Mouse (Mus musculus): ENCODE measurements around the gene Vac14. TPM values are rescaled to one million over a fixed set of nuclear protein-coding genes. Genes with fewer than 3 reads are reported as not detected.

The Vac14 gene
- polyA plus RNA-seq, 2 experiments from 2014 or later, result 6.6 to 7.6 TPM

DNA sequence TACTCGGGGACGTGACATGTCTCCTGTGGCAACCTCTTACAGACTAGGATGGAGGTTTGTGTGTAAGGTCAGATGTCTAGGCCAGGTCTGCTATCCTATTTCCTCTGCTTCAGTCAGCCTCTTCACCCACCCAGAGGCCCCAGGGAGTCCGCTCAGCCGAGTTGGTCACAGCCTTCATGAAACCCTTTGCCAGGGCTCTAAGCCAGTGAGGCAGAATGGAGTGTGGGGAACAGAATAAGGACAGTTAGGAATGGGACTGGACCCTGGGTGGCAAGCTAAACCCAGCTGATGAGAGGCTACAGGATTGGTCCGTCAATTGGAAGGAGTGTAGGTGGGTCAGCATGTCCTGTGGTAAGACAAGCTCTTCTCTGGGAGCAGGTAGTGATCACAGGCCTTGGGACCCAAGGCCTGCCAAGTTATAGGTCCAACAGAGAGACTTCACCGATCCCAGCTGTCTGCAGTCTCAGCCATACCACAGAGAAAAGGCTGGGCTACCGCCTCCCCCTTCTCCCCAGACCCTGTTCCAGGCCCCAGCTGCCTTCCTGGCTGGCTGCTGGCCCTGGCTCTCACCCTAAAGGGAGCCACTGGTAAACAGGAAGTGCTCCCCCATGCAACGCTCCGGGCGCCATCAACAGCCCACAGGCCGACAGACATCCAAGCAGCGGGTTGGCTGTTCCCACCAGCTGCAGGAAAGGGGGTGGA lies 100.7 kb downstream of the Vac14 start:
- ATAC-seq, result no peak

DNA sequence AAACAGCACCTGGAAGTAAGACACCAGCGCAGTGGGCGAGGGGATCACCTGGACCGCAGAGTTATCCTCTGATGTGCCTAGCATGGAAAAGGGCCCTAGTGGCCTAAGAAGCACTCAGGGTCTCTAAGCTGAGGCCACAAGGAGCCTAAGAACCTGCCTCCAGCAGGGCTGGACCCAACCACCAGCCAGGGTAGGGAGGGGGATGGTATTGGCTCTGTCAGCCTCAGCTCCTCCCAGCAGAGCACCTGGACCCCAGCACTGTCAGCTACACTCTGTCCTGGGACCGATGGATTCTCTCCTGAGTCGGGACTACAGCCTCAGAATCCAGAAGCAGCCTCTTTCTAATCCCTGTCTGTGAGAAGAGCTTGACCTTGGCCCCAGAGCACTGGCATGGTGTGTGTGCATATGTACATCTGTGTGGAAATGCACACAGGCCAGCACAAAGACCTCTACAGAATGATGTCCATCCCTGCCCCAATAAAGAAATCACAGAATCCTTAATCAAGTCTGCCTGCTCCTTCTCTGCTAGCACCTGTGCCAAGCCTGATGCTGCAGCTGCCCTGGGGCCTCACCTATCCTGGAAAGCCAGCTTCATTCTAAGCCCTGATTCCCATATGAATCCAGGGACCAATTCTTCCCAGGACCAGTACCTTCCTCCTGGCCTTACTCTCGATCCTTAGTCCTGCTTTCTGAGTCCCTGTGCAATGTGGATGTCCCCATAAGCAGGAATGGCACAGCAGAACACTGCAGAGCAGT lies 101.7 kb downstream of the Vac14 start:
- ATAC-seq, result no peak

DNA sequence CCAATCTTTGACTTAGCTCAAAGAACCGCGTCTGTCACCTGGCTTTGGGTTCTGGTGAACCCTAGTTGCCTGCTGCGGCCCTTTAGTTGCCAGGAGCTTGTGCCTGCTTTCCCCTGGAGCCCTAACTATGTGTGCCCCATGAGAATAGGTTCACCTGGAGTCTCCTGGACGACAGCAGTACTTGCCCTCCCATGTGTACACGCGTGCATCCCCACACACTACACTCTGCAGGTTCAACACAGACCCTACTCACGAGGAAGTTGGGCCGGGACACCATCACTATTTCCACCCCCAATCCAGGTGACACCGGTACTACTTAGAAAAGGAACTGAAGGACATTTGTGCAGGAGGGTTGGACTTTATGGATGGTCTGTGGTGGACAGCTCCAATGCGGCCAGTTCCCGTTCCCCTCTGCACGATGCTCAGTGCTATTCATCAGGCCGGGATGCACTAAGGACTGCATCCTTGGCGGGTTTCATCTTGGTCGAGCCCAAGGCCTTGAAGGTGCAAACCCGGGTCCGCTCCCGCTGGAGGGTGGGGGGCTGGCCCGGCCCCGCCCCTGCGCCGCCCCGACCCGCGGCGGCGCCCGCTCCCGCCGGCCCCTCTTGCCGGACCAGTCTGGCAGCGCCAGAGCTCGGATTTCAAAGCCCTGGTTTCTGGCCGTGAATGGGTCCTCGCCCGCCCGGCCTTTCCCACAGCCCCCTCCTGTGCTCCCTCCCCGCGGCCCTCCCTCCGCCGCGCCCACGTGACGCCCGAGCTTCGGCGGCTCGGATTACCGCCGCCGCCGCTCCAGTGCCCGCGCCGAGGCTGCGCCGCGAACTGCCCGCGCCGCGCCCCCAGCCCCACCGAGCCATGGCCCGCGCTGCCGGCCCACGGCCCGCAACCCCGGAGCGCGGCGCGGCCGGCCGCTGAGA lies 102.6 kb downstream of the Vac14 start, which contains the start of gene Mtss1l:
Gene Mtss1l (plus strand): TSS at position 792 of the 914 bp plus-strand sequence.
- no peak for ATAC-seq

DNA sequence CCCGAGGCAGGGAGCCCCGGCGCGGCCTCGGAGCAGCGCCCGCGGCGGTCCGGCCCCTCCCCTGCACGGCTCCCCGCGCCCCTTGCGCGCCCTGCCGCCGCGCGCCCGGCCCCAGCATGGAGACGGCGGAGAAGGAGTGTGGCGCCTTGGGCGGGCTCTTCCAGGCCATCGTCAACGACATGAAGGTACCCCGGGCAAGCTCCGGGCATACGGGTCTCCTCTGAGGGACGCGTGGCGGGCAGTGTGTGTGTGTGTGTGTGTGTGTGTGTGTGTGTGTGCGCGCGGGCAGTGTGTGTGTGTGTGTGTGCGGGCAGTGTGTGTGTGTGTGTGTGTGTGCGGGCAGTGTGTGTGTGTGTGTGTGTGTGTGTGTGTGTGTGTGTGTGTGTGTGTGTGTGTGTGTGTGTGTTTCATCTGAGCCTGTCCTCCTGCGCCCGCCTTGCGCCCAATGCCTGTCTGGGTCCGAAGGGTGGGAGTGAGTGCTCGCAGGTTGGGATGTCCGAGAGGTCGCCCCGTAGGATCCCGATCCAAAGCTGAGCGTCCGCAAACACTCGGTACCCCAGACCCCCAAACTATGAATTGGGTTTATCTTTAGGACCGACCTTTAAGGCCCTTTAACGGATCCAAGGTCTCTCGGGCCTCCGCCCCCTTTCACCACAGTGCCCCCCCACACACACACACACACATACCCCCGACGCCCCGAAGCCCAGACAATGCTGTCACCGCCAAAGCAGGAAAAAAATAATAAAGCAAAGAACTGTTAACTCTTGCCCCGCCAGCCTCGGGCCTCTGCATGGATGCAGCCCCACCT lies 103.4 kb downstream of the Vac14 start:
- ATAC-seq, result no peak

DNA sequence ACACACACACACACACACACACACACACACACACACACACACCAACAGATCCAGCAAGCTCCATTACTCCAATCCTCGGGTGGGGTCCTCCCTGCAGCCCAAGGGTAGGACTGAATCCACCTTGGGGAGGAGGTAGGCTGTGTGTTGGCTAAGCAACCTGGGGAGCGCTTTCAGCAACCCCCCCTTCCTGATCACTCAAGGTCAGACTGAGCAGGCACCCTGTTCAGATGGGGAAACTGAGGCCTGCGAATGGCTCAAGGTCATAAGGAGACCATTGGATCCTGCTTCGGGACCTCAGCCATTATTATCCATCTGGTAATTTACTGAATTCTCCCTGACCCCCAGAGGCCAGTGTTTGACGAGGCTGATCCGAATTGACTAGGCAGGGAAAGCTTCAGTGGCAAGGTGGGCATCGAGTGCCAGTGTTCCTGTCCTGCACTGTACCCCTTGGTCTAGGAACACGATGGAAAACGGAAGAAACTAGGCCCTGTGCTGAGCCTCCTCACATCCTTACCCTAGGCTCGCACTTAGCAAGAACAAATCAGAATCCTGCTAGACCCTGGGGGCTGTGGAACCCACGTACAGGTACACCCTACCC lies 104.1 kb downstream of the Vac14 start:
- ATAC-seq, result no peak

DNA sequence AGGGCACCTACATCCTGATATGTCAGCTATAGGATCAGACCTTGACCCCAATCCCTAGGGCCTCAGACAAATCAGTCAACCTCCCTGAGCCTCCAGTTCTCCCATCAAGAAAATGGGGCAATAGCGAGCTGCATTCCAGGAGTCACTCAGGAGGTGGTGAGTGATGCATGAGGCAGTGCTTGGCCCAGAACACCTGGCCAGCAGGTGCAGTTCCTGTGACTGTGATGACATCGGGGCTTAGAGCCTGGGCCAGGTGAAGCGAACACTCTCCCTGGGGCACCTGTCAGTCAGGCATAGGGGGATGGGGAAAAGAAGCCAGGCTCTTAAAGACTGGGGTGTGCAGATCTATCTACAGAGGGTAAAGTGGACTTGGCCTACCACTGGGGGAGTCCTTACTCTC lies 106.1 kb downstream of the Vac14 start:
- ATAC-seq, result no peak

DNA sequence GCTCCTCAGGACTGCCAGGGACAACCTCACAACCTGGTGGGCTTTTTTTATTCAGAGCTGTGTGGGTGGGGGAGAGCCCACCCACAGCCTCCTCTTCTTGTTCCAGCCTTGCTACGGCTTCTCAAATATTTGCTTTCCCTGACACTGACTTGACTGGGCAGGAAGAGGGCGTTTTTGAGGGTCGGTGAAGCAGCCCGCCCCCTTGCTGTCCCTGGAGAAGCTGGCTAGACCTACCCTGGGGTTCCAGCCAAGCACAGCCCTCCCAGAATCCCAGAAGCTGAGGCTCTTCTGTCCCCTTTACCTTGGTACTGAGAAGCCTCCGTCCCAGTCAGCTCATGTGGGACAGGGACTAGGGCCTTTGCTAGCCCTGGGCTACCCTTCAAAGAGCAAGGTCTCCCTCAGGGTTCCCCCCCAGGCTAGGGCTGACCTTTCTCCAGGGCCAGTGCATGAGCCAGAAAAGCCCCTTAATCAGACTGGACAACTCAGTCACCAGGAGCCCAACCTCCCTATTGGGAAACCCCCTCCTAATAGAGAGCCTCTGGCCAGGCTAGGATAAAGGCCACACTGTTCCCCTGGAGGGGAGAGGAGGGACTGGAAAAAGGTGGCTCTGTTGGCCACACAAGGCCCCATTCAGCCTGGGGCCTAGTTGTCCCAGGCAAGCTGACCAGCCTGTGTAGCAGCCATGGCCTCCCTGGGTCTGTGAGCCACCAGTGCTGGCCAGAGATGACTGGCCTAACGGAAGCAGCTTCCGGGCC lies 106.9 kb downstream of the Vac14 start:
- no peak for ATAC-seq

DNA sequence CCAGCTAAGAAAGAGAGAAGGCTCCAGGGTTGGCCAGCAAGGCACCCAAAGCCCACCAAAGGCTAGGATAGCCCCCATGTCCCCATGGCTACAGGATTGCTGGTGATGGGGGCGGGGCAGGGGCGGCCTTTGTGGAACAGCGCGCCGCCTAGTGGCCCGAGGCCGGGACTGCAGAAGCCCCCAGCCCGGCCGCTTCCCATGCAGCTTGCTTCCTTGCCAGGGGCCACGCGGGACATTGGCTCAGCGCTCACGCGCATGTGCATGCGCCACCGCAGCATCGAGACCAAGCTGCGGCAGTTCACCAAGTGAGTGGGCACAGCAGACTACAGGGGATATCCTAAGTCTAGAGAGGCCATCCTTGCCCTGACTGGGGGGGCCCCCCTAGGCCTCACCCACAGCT lies 108.5 kb downstream of the Vac14 start:
- no peak for ATAC-seq

DNA sequence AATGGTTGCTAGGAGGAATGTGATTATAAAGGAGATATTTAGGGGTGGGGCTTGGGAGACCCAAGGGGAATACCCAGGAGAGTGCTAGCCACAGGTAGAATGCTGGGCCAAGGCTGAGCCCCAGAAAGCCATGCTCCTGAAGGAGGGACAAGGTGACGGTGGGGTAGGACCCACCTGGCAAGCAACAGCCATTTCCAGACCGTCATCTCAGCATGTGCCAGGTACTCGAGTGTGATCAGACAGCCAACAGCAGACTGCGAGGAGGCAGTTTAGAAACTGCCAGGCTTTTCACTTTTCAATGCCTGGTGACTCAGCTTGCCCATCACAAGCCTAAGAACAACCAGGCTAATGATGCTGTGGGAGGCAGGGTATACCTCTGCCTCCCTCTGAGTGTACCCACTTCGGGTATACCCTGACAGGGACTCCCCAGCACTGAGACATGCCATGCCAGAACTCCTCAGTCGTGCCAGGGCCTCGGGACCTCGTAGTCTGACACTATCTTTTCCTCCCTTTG lies 113.0 kb downstream of the Vac14 start:
- ATAC-seq, result no peak

DNA sequence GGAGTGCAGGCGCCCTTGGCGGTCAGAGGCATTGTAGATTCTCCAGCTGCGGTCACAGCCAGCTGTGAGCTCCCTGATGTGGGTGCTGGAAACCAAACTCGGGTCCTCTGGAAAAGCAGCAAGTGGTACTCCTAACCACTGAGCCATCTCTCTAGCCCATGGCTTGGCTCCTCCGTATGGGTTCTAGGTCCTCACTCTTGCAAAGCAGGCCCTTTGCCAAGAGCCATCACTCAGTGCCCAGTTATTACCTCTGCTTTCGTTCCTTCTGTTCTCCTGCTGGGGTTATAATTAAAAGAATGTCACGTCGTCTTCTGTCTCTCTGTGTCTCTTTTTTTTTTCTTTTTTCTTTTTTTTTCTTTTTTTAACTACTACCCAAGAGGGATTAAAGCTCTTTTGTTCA lies 114.7 kb downstream of the Vac14 start:
- no peak for ATAC-seq

DNA sequence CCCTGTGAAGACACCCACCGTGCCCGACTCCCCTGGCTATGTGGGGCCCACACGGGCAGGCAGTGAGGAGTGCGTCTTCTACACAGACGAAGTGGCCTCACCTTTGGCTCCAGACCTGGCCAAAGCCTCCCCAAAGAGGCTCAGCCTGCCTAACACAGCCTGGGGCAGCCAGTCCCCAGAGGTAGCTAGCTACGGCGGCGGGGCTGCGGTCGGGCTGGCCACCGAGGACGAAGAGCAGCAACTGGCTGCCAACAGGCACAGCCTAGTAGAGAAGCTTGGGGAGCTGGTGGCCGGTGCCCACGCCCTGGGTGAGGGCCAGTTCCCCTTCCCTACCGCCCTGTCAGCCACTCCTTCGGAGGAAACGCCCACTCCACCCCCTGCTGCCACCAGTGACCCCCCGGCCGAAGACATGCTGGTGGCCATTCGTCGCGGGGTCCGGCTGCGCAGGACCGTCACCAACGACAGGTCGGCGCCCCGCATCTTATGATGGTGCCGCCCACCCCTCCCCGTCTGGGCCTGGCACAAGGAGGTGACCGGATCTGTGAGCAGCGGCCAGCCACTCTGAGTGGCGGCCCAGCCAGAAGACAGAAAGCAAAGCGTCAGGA lies 120.3 kb downstream of the Vac14 start:
- no peak for ATAC-seq

DNA sequence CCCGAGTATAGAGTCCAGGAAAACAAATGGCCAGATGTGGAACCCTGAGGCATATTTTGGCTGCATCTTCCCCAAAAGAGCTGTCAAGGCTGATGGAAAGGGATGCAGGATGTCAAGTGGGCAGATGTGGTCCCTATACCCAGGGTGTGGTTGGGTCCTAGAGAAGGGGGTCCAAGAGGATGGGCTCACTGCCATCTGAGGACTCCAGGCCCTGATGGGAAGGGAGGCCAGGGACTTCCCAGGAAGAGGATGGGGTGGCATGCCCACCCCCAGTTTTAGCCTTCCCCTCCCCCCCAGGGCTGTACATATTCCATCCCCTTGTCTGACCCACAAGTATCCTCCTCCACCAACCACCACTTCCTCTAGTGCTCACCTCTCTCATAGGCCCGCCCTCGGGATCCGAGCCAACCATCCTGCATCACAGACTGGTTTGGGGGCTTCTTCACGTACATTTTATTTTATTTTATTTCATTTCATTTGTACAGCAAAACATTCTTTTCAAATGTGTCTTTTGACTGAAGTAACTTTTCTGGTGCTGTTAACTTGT lies 122.3 kb downstream of the Vac14 start:
- ATAC-seq, result no peak

DNA sequence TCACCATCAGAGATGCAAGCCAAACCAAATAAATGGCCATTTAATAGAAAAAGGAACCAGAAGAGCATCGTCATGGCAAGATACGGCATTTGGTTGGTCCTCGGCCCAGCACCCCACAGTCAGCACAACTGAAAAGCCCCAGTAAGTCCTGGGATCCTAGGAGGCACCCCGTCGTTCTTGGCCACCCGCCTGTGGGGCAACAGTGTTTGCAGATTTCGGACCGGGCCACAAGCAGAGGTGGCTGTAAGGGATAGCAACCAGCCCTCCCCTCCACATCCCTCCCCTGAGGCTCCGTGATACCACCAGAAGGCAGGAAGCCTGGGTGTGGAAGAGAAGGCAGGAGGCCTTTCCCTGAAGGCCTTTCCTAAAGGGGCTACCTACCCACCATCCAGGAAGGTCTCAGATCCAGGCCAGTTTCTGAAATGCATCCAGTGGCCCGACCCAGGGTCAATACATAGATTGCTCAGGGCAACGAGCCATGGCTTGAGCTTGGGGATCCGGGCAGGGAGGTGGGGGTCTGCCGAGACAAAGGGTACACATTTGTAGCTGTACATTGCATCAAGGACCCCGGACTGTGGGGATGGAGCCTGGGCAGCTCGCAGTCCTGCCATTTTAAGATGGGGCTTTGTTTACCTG lies 123.5 kb downstream of the Vac14 start:
- no peak for ATAC-seq

DNA sequence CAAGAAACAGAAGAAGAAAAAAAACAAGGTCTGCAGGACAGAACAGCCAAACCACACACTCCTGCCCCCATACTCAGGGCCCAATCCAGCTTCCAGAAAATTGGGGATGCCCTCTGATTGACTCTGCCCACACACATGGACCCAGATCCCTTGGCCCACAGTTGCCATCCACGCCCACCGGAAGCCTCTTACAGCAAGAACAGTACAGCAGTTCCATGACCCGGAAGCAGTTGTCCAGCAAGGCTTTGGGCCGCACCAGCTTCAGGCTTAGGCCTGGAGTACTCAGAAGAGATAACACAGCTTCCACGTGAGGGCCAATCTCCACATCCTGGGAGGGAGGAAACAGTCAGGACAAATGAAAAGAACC lies 124.0 kb downstream of the Vac14 start:
- no peak for ATAC-seq

DNA sequence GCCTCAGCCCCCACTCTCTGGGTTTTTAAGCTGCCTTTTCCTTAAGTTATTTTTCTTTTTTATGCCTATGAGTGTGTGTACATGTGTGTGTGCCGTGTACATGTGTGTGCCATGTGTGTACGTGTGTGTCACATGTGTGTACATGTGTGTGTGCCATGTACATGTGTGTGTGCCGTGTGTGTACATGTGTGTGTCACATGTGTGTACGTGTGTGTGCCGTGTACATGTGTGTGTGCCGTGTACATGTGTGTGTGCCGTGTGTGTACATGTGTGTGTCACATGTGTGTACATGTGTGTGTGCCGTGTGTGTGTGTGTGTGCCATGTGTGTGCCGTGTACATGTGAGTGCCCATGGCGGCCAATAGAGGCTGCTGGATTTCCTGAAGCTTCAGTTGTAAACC lies 126.8 kb downstream of the Vac14 start:
- no peak for ATAC-seq

DNA sequence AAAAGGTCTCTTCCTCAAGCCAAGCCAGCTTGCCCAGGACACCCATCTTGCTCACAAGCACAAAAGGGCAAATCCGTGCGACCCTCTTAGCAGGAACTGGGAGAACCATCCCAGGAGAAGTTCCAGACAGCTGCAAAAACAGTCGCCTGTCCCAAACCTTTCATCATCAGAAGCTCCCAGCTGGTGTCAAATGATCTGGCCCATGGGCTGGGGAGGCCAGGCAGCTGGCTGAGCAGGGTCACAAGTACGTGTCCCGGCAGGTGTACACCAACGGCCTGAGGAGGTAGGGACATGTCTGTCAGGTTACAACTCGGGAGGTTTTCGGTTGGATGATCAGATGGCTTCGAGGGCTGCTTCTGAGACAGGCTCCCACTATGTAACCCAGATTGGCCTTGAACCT lies 128.3 kb downstream of the Vac14 start:
- no peak for ATAC-seq

DNA sequence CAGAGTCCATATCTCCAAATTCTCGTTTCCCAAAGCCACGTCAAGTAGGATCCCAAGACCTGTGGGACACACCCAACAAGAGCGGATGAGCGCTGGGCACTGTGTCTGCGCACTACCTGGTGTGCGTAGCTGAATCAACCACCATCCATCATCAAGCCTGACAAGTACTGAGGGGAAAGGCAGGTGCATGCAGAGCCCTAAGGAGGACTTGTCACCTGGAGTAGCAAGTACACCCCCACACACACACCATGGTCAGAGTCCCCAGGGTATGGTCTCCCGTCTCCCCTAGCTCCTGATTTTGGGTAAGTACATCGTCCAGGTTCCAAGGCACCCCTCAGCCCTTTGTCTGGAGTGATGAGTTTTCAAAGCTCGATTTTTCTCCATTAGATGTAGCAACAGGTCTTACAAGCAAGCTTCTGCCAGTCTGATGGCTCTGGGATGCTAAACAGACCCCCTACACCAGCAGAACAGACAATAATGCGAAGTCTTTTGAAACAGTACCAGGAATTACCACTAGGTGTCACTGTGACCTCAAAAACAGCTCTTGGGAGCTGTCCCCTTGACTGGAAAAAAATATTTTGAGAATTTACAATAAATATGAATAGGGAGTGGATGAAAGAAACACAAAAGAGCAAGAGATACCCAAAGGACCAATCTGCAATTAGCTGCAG lies 131.2 kb downstream of the Vac14 start:
- no peak for ATAC-seq

DNA sequence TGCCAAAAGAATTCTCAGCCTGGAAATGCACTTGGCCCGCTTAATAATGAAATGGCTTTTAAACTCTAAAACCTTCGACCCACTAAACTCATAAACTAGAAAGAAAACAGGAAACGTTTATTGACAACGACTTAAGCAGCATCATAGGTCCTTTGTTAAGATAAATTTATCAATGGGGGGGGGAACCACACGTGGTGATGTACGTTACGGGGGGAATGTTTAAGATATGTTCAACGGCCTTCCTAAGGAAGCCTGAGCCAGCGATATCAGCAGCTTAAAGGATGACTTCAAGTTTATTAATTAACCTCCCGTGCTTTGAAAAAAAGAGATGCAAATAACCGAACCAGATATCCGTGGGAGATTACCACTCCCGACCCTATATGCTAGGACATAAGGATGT lies 131.9 kb downstream of the Vac14 start:
- ATAC-seq, result no peak

DNA sequence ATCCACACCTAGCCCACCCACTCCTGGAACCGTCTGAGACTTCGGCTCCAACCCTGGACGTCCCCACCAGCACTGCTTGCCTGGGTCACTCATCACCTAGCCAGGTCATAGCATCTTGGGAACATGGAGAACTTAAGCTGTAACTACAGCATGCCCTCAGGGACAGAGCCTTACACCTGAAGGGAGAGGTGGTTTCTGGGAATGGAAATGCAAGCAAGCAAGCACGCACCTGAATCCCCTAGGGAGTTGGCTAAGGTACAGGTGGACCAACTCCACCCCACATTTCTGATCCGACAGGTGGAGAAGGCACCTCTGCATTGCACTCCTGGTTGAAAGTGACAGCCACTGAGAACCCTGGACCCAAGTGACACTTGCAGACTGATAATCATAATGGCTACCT lies 133.1 kb downstream of the Vac14 start:
- no peak for ATAC-seq

Data from activated CD4-positive, CD25-positive, alpha-beta regulatory T cell, adult 4 months (primary cell).